Mouse (Mus musculus): ENCODE results near the gene Sco1. TPM values are rescaled to one million over a fixed set of nuclear protein-coding genes. Genes with fewer than 3 reads are reported as not detected.

Gene Sco1
- total RNA-seq (2023): 1 to 10 TPM; 8.2 to 8.8 TPM

DNA sequence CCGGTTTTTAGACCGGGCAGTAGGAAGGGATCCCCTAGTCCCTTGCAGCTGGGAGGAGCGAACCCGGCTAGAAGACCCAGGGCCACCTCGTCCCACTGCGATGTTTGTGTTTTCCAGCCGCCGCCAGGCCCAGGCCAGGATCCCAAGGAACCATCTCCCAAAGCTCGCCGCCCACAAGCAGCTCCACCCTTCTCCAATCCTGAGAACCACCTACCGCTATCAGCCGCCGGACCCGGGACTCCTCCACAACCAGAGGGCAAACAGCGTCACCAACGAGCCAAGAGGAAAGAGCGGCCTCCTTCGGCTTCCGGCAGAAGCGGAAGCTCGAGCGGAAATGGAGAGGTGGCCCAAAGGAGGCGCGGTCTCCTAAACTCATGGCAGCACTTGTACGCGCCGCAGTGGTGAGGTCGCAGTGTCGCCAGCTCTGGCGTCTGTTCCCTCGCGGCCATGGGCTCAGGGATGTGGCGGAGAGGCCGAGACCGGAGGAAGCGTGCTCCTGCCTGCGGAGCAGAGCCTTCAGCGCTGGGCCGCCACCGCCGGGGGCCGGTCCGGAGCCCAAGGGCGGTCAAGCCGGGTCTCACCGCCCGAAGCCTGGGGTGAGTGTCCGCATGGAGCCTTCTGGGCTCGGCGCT is at the start of gene Sco1, which contains the start of gene Adprm:
Sco1 (plus strand) TSS at position 350 of the 632 bp plus-strand sequence.
Adprm (minus strand) TSS at position 274 of the 632 bp plus-strand sequence.

DNA sequence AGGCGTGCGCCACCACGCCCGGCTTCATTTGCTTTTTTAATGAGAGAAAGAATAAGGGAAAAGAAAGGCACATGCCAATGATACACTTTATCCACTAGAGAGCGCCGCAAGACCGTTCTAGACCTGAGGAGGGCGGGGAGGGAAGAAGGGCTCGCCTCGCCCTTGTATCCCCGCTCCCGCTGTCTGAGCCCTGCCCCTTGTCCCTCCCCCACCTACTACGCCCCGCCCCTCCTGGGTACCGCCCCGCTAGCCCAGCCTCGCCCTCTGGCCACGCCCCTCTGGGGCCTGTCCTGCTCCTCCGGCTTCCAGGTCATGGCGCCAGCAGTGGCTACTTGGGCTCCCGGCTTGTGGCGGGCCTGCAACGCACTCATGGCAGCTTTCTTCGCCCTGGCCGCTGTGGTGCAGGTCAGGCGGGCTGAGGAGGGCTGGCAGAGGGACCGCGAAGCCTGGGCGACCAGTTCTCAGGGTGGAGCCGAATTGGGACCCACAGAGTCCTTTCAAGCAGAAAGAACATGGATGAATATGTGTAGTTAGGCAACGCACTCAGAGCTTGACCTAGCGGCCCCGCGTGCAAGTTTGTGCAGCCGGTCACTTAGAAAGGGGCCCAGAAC is 27.5 kb upstream of the Sco1 start, which contains the start of gene Tmem220:
Tmem220 (plus strand) TSS at position 288 of the 611 bp plus-strand sequence.

DNA sequence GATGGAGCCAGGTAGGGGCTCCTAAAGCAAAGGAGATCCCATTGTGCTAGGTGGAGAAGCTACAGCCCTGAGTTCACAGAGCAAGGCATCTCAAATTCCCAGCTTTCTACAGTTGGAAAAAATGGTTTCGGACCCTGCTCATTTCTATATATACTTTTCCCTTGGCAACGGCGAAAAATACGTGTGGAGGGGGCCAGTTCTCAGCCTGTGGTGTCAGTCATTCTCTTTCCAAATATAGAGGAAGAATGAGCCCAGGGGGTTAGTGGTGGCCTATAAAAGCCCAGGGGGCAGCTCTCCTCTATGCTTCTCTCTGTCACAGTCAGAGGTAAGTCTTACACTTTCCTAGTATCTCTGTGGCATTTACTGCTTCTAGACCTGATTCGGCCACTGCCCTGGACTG is 25.5 kb downstream of the Sco1 start, which contains the start of gene Myh3:
Myh3 (plus strand) TSS at position 301 of the 400 bp plus-strand sequence.

Other genes starting within 250 kb of the Sco1 start
- gene Pirt, start 140.7 kb upstream of the Sco1 start, total RNA-seq (2023): not detected
- not detected for gene Tmem238l, start 96.0 kb upstream of the Sco1 start, total RNA-seq (2023)
- gene Tmem220, start 27.5 kb upstream of the Sco1 start, total RNA-seq (2023): 1 to 10 TPM; 1.6 to 2.5 TPM
- gene Adprm, start 76 bp upstream of the Sco1 start, total RNA-seq (2023): 10 to 100 TPM; 21.9 to 25.4 TPM
- not detected for gene Myh3, start 25.6 kb downstream of the Sco1 start, total RNA-seq (2023)
- gene Myh2, start 118.4 kb downstream of the Sco1 start, total RNA-seq (2023): not detected
- gene Myh1, start 147.4 kb downstream of the Sco1 start, total RNA-seq (2023): not detected
- gene Myh4, start 185.4 kb downstream of the Sco1 start, total RNA-seq (2023): not detected
- not detected for gene Myh8, start 224.5 kb downstream of the Sco1 start, total RNA-seq (2023)

Data from monocyte, adult 59 days (primary cell).